Mouse (Mus musculus): Measurements from ENCODE around the gene Klhdc4. TPM values are rescaled to one million over a fixed set of nuclear protein-coding genes. Genes with fewer than 3 reads are reported as not detected.
A peak's percentile ranks its signal among the peaks of the same experiment; 100 is the strongest.

The Klhdc4 gene
- polyA plus RNA-seq, 1 experiment from 2014 or later: 51.5 TPM

DNA sequence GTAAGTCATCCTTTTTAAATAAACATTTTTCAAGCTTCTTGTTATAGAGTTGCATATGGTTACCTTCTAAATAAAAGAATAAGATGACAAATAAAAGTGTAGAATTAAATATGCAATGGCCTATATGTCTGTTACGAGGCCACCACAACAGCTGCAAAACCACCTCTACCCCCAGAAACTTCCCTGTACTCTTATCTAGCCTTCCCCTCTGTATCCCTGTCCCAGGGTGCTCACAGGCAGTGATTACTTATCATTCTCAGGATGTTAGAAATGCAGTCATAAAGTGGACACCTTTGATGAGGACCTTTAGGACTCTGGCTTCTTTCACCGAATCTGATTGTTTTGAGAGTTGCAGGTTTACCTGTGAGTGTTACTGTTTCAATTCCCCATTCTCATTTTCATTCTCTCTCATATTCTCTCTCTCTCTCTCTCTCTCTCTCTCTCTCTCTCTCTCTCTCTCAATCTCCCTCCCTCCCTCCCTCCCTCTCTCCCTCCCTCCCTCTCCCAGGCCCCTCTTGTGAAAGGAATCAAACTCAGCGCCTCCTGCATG is 13.9 kb upstream of the Klhdc4 start:
- Histone ChIP-seq H3K4me2 (ENCODE audit: low read length) (no peak overlapping the region), H3K27ac (ENCODE audit: low read length) (no peak overlapping the region), H3K9me3 (ENCODE audit: control insufficient read depth, low read length) (no peaks in the 10 kb centered on the region), H3K27me3 (replicated peaks; ENCODE audit: control insufficient read depth, insufficient read depth, low read length) (no peaks in the 10 kb centered on the region), H3K4me3 (replicated peaks; ENCODE audit: low read length) (no peak overlapping the region), H3K9ac (replicated peaks; ENCODE audit: low read depth, low read length) (no peak overlapping the region), H3K36me3 (ENCODE audit: control insufficient read depth, insufficient read depth) (no peaks in the 10 kb centered on the region), H3K4me1 (replicated peaks; ENCODE audit: control insufficient read depth, insufficient read depth, low read length) (no peaks in the 10 kb centered on the region)
- 86% methylated on average over 3 of the region's 3 CpGs for WGBS
- no peak for ATAC-seq

DNA sequence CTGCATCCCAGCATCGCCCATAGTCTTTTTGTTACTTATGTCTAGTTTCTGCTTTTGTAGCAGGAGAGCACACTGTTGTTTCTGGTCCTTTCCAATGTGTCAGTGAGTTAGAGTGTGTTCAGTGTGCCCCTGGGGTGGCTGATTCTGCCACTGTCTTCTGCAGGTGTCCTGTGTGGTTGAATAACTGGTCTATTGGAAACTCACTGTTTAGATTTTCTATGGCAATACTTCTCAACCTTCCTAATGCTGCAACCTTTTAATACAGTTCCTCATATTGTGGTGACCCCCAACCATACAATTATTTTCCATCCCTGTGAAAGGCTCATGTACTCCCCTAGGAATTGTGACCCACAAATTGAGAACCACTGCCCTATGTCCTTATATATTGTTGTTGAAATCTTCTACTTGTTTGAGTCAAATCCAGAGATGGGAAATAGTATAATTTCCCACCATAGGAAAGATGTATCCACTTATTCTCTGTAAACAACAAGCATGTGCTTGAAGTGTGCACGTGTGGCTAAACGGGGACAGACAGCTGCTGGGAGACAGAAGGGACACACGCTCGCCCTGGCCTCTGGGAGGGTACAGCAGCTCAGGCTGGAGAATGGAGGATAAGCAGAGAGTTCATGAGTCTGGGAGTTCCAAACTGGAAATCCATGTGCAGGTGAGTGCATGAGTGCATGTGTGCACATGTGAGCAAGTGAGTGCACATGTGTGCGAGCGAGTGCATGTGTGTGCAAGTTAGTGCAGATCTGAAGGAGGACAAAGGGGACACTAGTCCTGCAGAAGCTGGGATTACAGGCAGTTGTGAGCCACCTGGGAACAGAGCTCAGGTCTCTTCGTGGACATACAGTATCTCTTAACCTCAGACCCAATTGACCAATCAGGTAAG is 12.9 kb upstream of the Klhdc4 start:
- H3K36me3 ChIP-seq (ENCODE audit: control insufficient read depth, insufficient read depth): no peaks in the 10 kb centered on the region
- no peak overlapping the region for H3K27ac ChIP-seq (ENCODE audit: low read length)
- no peak overlapping the region for H3K4me3 ChIP-seq (replicated peaks; ENCODE audit: low read length)
- 88% methylated on average over 8 of the region's 8 CpGs for WGBS
- no peak overlapping the region for H3K4me2 ChIP-seq (ENCODE audit: low read length)
- H3K9me3 ChIP-seq (ENCODE audit: control insufficient read depth, low read length): no peaks in the 10 kb centered on the region
- H3K27me3 ChIP-seq (replicated peaks; ENCODE audit: control insufficient read depth, insufficient read depth, low read length): no peaks in the 10 kb centered on the region
- H3K9ac ChIP-seq (replicated peaks; ENCODE audit: low read depth, low read length): no peak overlapping the region
- no peaks in the 10 kb centered on the region for H3K4me1 ChIP-seq (replicated peaks; ENCODE audit: control insufficient read depth, insufficient read depth, low read length)
- ATAC-seq: no peak

DNA sequence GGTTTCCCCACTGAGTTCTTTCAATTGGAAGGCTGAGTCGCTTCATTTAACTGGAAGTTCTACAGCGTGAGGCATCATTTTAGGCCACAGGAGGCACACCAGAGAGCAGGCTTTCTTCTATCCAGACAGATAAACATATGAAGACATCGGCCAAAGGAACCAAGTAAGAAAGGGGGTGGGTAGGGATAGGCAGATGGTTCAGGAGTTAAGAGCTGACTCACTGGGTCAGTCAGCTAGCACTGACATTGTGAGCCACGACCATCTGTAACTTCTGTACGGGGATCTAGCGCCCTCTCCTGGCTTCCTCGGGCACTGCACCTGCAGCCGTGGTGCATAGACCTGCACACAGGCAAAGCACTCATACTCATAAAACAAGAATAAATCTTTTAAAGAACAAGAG is 11.9 kb upstream of the Klhdc4 start:
- Histone ChIP-seq H3K4me2 (ENCODE audit: low read length) (no peak overlapping the region), H3K9me3 (ENCODE audit: control insufficient read depth, low read length) (no peaks in the 10 kb centered on the region), H3K4me3 (replicated peaks; ENCODE audit: low read length) (no peak overlapping the region; the same call in 1 of the 2 replicates), H3K9ac (replicated peaks; ENCODE audit: low read depth, low read length) (no peak overlapping the region), H3K27me3 (replicated peaks; ENCODE audit: control insufficient read depth, insufficient read depth, low read length) (no peaks in the 10 kb centered on the region), H3K4me1 (replicated peaks; ENCODE audit: control insufficient read depth, insufficient read depth, low read length) (no peaks in the 10 kb centered on the region), H3K27ac (ENCODE audit: low read length) (no peak overlapping the region), H3K36me3 (ENCODE audit: control insufficient read depth, insufficient read depth) (no peaks in the 10 kb centered on the region)
- 45% methylated on average over 8 of the region's 8 CpGs for WGBS
- peak; percentile 20; the same call in 1 of the 2 replicates for ATAC-seq

DNA sequence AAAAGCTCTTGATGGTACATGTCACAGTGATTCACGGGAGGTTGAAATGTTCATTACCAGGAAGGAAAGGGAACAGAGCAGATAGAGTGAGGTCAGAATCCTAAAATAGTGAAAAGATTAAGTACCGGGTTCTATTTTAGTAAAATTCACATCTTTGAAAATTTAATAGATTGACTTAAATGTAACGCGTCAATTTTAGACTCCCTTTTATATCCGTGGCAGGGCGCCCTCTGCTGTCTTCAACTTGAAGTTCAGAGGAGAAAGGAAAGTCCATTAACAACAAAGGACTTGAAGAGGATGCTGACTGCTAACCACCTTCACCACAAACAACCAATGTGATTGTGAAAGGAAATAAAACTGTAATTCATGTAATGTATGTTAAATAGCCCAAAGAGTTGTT is 3.1 kb upstream of the Klhdc4 start:
- peak overlapping the region; percentile 13; the same call in 1 of the 2 replicates for H3K4me2 ChIP-seq (ENCODE audit: low read length)
- H3K4me3 ChIP-seq (replicated peaks; ENCODE audit: low read length): peak overlapping the region; percentile 20; the same call in 1 of the 2 replicates
- no peak overlapping the region; the same call in 1 of the 2 replicates for H3K27ac ChIP-seq (ENCODE audit: low read length)
- 0 out of 2 replicates have a peak, but pooled peaks have one; percentile 31 for ATAC-seq
- no peaks in the 10 kb centered on the region for H3K9me3 ChIP-seq (ENCODE audit: control insufficient read depth, low read length)
- H3K9ac ChIP-seq (replicated peaks; ENCODE audit: low read depth, low read length): no peak overlapping the region
- H3K36me3 ChIP-seq (ENCODE audit: control insufficient read depth, insufficient read depth): no peaks in the 10 kb centered on the region
- H3K27me3 ChIP-seq (replicated peaks; ENCODE audit: control insufficient read depth, insufficient read depth, low read length): no peaks in the 10 kb centered on the region
- WGBS: 15% methylated on average over 6 of the region's 6 CpGs
- H3K4me1 ChIP-seq (replicated peaks; ENCODE audit: control insufficient read depth, insufficient read depth, low read length): peaks cover 18% of the 10 kb centered on the region

DNA sequence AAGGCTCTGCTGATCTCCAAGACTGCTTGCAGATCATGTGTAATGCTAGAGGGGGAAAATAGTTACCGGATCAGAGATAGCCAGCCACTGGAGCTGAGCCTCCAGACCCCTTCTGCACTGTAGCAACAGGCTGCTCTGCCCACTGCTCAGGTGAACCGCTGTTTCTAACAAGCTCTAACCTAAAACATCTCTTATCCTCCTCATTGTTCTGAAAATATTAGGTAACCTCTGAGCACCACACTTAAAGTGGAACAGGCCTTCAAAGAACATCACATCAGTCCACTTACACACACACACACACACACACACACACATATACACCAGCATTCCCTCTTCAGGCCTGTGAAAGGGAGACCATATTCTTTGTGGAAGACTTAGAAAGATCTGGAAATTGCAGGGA is 2.7 kb upstream of the Klhdc4 start:
- Histone ChIP-seq H3K27me3 (replicated peaks; ENCODE audit: control insufficient read depth, insufficient read depth, low read length) (no peaks in the 10 kb centered on the region), H3K9ac (replicated peaks; ENCODE audit: low read depth, low read length) (no peak overlapping the region), H3K9me3 (ENCODE audit: control insufficient read depth, low read length) (no peaks in the 10 kb centered on the region), H3K36me3 (ENCODE audit: control insufficient read depth, insufficient read depth) (no peaks in the 10 kb centered on the region), H3K4me2 (ENCODE audit: low read length) (peak overlapping the region; percentile 13; the same call in 1 of the 2 replicates), H3K27ac (ENCODE audit: low read length) (no peak overlapping the region), H3K4me3 (replicated peaks; ENCODE audit: low read length) (no peak overlapping the region), H3K4me1 (replicated peaks; ENCODE audit: control insufficient read depth, insufficient read depth, low read length) (peaks cover 18% of the 10 kb centered on the region)
- ATAC-seq: no peak
- WGBS: 82% methylated on average over 2 of the region's 2 CpGs

DNA sequence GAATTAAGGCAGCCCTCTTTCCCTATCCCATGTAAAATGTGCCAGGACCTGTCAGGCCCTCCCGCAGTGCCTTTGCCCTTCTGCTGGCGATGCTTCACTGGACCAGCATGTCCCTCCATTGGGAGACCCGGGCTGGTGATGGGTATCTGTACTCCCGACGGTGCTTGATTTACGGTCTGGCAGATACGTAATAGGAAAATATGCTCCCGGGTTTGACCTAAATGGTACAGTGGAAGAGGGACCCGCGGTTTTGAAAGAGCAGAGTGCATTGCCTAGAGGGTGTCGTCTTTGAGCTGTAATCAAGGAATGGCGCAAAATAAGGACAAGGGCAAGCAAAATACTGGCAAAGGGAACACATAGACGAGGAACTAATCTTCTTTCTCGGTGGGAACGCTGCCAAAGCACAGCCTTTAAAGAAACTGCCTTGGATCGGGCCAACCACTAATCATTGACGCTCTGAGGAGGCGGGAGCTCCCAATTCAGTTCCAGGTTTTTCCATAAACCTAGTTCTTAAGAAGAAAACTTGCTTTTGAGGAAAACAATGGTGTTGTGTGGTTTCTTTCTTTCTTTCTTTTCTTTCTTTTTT is 501 bp upstream of the Klhdc4 start:
- H3K9me3 ChIP-seq (ENCODE audit: control insufficient read depth, low read length): no peaks in the 10 kb centered on the region
- WGBS: 10% methylated on average over 18 of the region's 18 CpGs
- H3K4me2 ChIP-seq (ENCODE audit: low read length): peak overlapping the region; percentile 64
- H3K9ac ChIP-seq (replicated peaks; ENCODE audit: low read depth, low read length): peak overlapping the region; percentile 82
- peaks cover 18% of the 10 kb centered on the region for H3K4me1 ChIP-seq (replicated peaks; ENCODE audit: control insufficient read depth, insufficient read depth, low read length)
- H3K27me3 ChIP-seq (replicated peaks; ENCODE audit: control insufficient read depth, insufficient read depth, low read length): no peaks in the 10 kb centered on the region
- peak overlapping the region; percentile 65 for H3K27ac ChIP-seq (ENCODE audit: low read length)
- H3K36me3 ChIP-seq (ENCODE audit: control insufficient read depth, insufficient read depth): no peaks in the 10 kb centered on the region
- H3K4me3 ChIP-seq (replicated peaks; ENCODE audit: low read length): peak overlapping the region; percentile 80
- ATAC-seq: peak; percentile 77

DNA sequence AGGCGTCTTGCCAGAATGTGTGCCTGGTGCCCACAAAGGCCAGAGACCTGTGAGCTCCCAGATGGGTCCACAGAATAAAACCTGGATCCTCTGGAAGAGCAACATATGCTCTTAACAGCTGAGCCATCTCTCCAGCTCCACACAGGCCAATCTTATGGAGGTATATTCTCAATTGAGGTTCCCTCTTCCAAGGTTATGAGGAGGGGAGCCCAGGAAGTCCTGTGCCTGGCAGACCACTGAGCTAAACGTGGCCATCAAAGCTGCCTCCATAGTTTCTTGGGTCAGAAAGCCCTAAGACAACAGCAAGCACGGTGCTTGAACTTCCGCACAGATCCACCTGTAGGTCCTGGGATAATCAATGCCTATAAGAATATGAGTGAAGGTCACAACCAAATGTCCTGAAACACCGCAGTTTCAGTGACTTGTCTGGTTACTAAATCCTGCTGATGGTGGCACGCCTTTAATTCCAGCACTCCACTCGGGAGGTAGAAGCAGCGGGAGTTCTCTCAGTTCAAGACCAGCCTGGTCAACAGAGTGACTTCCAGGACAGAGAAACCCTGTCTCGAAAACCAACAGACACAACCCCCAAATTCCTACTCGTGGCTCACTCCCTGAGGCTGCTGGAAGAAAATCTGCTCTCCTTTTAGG is 869 bp downstream of the Klhdc4 start:
- peak overlapping the region; percentile 80 for H3K4me3 ChIP-seq (replicated peaks; ENCODE audit: low read length)
- H3K36me3 ChIP-seq (ENCODE audit: control insufficient read depth, insufficient read depth): no peaks in the 10 kb centered on the region
- peaks cover 18% of the 10 kb centered on the region for H3K4me1 ChIP-seq (replicated peaks; ENCODE audit: control insufficient read depth, insufficient read depth, low read length)
- peak overlapping the region; percentile 97 for H3K4me2 ChIP-seq (ENCODE audit: low read length)
- H3K9ac ChIP-seq (replicated peaks; ENCODE audit: low read depth, low read length): peak overlapping the region; percentile 82
- ATAC-seq: no peak
- no peak overlapping the region for H3K27ac ChIP-seq (ENCODE audit: low read length)
- H3K27me3 ChIP-seq (replicated peaks; ENCODE audit: control insufficient read depth, insufficient read depth, low read length): no peaks in the 10 kb centered on the region
- WGBS: 37% methylated on average over 10 of the region's 10 CpGs
- H3K9me3 ChIP-seq (ENCODE audit: control insufficient read depth, low read length): no peaks in the 10 kb centered on the region

DNA sequence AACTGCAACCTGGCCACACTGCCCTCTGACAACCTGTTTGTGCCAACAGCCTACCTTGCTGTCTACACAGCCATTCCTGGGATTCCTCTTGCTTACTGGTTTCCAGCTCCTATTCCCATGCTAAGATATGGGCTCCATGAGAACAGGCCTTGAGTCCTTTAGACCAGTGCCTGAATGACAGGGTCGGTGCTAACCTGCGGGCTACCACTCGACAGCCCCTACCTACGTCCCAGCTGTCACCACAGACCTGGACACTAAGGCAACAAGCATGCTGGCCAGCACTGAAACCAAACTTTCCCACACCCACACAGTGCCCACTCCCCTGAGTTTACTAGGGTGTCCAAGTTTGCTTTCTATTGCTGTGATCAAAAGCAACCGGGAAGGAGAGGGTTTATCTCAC is 1.6 kb downstream of the Klhdc4 start:
- Histone ChIP-seq H3K4me3 (replicated peaks; ENCODE audit: low read length) (no peak overlapping the region), H3K9ac (replicated peaks; ENCODE audit: low read depth, low read length) (no peak overlapping the region), H3K27me3 (replicated peaks; ENCODE audit: control insufficient read depth, insufficient read depth, low read length) (no peaks in the 10 kb centered on the region), H3K4me1 (replicated peaks; ENCODE audit: control insufficient read depth, insufficient read depth, low read length) (peaks cover 18% of the 10 kb centered on the region), H3K36me3 (ENCODE audit: control insufficient read depth, insufficient read depth) (no peaks in the 10 kb centered on the region), H3K4me2 (ENCODE audit: low read length) (no peak overlapping the region), H3K27ac (ENCODE audit: low read length) (no peak overlapping the region), H3K9me3 (ENCODE audit: control insufficient read depth, low read length) (no peaks in the 10 kb centered on the region)
- ATAC-seq: no peak
- WGBS: 93% methylated on average over 5 of the region's 5 CpGs

DNA sequence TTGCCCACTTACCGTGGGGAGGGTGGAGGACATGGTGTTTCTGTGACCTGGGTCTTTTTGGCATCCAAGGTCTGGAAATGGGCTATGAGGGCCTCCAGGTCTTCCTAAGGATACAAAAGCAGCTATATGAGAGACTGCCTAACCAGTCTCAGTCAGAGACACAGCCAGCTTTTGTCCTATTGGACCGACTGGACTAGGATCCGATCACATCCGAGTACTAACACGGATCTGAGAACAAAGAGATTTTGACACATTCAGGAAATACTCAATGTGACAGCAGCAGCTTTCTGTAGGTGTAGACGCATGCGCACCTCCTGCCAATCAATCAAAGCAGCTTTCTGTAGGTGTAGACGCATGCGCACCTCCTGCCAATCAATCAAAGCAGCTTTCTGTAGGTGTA is 7.6 kb downstream of the Klhdc4 start:
- no peak for ATAC-seq
- 89% methylated on average over 8 of the region's 9 CpGs for WGBS
- H3K9ac ChIP-seq (replicated peaks; ENCODE audit: low read depth, low read length): no peak overlapping the region

More for the DNA sequence above, 7.6 kb downstream of the Klhdc4 start:
- Histone ChIP-seq H3K4me1 (replicated peaks; ENCODE audit: control insufficient read depth, insufficient read depth, low read length) (no peaks in the 10 kb centered on the region), H3K4me3 (replicated peaks; ENCODE audit: low read length) (no peak overlapping the region), H3K4me2 (ENCODE audit: low read length) (no peak overlapping the region), H3K9me3 (ENCODE audit: control insufficient read depth, low read length) (no peaks in the 10 kb centered on the region), H3K36me3 (ENCODE audit: control insufficient read depth, insufficient read depth) (peaks cover 11% of the 10 kb centered on the region; the same call in 1 of the 2 replicates), H3K27me3 (replicated peaks; ENCODE audit: control insufficient read depth, insufficient read depth, low read length) (no peaks in the 10 kb centered on the region), H3K27ac (ENCODE audit: low read length) (no peak overlapping the region)
